Mouse (Mus musculus) C2C12 (cell line): ENCODE data around the gene Elavl1. TPM values are rescaled to one million over a fixed set of nuclear protein-coding genes. Genes with fewer than 3 reads are reported as not detected.

ENCODE experiments used
- H3K27me3 ChIP-seq: one replicate; pipeline ENCODE4 v1.6.1; 2011; ENCODE audit not compliant: control insufficient read depth, insufficient read depth, insufficient read length
- H3K36me3 ChIP-seq: one replicate; pipeline ENCODE4 v1.6.1; 2011; ENCODE audit not compliant: control insufficient read depth, insufficient read depth
- H3K4me3 ChIP-seq: one replicate; pipeline ENCODE4 v1.5.1; 2011; ENCODE audit warnings: mild to moderate bottlenecking, control low read depth; ENCODE audit not compliant: poor library complexity, insufficient read depth, severe bottlenecking
- H3K79me2 ChIP-seq: one replicate; pipeline ENCODE4 v1.6.1; 2011; ENCODE audit not compliant: control insufficient read depth, insufficient read depth
- H3K79me3 ChIP-seq: one replicate; pipeline ENCODE4 v1.6.1; 2011; ENCODE audit warnings: low read depth, control low read depth
- H3ac ChIP-seq: one replicate; pipeline ENCODE3; 2011; ENCODE audit warnings: low read depth; ENCODE audit not compliant: control insufficient read depth, insufficient read length
- CEBPB ChIP-seq: IDR thresholded peaks from one replicate; pipeline ENCODE4 v1.6.1; 2011; ENCODE audit warnings: low read depth, mild to moderate bottlenecking, control low read depth, moderate library complexity
- CTCF ChIP-seq: IDR thresholded peaks from one replicate; pipeline ENCODE4 v1.5.1; 2011; ENCODE audit not compliant: control insufficient read depth, insufficient read depth, insufficient read length
- FOSL1 ChIP-seq: IDR thresholded peaks from one replicate; pipeline ENCODE4 v1.8.0; 2011; ENCODE audit warnings: mild to moderate bottlenecking, low read length; ENCODE audit not compliant: poor library complexity, insufficient read depth, severe bottlenecking
- MAX ChIP-seq: IDR thresholded peaks from one replicate; pipeline ENCODE4 v1.6.1; 2011; ENCODE audit warnings: mild to moderate bottlenecking, control low read depth
- MYOD1 ChIP-seq: IDR thresholded peaks from one replicate; pipeline ENCODE4 v1.6.1; 2011; ENCODE audit warnings: low read depth; ENCODE audit not compliant: control insufficient read depth, insufficient read length
- MYOG ChIP-seq: IDR thresholded peaks from one replicate; pipeline ENCODE4 v1.6.1; 2011; ENCODE audit not compliant: control insufficient read depth, insufficient read length; ENCODE audit errors: extremely low read depth
- USF1 ChIP-seq: IDR thresholded peaks from one replicate; pipeline ENCODE4 v1.6.1; 2011; ENCODE audit warnings: low read depth, mild to moderate bottlenecking, control low read depth, moderate library complexity
- polyA plus RNA-seq: library from polyadenylated mRNA; unstranded; fragments of >200 nt; fragmentation: generic; extraction: Trizol; gene quantifications from one replicate; pipeline ENCODE4 v1.2.1, GENCODE M21; 2012; ENCODE audit warnings: missing spikeins

Gene Elavl1
- polyA plus RNA-seq, 1 experiment = 63.8 TPM

DNA sequence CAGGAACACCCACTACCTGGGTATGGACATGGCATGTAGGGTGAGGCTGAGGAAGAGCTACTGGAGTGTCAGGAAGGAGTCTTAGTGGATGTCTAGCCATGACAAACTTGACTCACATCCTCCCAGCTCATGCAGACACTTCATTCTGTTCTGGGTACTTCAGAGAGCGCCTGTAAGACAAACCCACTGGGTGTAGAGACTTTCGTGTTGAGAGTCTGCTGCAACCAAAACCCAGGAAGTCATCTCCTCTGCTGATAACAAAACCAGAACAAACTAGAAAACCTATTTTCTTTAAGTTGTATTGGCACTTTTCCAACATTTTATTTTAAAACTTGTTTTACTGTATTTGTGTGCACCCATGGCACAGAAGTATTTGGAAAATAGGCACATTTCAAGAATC, 19.4 kb downstream of the Elavl1 start:
- H3K27me3 ChIP-seq = no peaks in the 10 kb centered on the region
- H3K79me3 ChIP-seq = peaks cover 33% of the 10 kb centered on the region
- H3K4me3 ChIP-seq = no peak overlapping the region
- H3ac ChIP-seq = no peak overlapping the region
- TF ChIP-seq USF1 (no peak), MAX (no peak), FOSL1 (no peak), CEBPB (no peak), CTCF (no peak), MYOG (no peak), MYOD1 (no peak)
- H3K79me2 ChIP-seq = peaks cover 51% of the 10 kb centered on the region
- H3K36me3 ChIP-seq = peaks cover 94% of the 10 kb centered on the region

DNA sequence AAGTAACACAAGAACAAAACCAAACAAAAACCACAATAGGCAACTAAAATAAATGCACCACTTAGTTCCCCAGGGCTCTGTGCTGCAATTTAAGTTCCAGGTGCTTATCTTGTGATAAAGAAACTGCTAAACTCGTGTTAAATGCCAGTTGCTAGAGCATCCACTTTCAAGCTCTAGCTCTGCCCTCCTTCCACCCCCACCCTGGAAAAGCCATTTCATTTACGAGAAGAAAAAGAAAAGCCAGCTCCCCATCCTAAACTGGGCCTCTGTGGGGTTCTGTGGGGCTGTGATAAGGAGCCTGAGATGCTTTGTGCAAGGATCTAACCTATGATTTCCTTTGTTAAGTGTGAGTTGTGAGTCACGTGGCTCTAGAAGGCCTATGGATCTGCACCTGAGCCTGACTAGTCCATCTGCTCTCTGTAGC, 21.1 kb downstream of the Elavl1 start:
- Histone ChIP-seq H3K36me3 (peaks cover 94% of the 10 kb centered on the region), H3ac (no peak overlapping the region), H3K79me3 (peaks cover 23% of the 10 kb centered on the region), H3K27me3 (no peaks in the 10 kb centered on the region), H3K4me3 (no peak overlapping the region), H3K79me2 (peaks cover 45% of the 10 kb centered on the region)
- TF ChIP-seq CEBPB (no peak), CTCF (no peak), USF1 (no peak), MAX (no peak), FOSL1 (no peak), MYOD1 (no peak), MYOG (no peak)

DNA sequence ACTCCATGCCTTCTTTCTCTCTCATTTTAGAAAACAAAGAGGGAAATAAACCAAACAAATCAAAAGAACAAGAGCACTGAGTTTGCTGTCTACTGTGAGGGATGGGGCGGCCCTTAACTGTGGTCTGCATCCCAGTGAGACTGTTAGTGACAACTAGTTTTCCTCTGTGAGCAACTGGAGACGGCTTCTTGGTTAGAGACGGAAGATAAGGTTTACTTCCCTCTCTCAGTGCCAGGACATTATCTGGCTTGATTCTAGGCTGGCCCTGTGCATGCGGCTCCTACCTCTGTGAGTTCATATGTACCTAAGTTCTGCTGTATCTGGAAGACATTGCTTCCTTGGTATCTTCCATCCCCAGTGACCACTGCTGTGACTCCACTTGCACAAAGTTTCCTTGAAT, 27.4 kb downstream of the Elavl1 start:
- H3K36me3 ChIP-seq = peaks cover 92% of the 10 kb centered on the region
- no peak overlapping the region for H3ac ChIP-seq
- TF ChIP-seq MAX = no peak
- no peak for TF ChIP-seq CTCF
- H3K4me3 ChIP-seq = no peak overlapping the region
- peaks cover 17% of the 10 kb centered on the region for H3K79me2 ChIP-seq
- H3K27me3 ChIP-seq = no peaks in the 10 kb centered on the region
- H3K79me3 ChIP-seq = peaks cover 3% of the 10 kb centered on the region

DNA sequence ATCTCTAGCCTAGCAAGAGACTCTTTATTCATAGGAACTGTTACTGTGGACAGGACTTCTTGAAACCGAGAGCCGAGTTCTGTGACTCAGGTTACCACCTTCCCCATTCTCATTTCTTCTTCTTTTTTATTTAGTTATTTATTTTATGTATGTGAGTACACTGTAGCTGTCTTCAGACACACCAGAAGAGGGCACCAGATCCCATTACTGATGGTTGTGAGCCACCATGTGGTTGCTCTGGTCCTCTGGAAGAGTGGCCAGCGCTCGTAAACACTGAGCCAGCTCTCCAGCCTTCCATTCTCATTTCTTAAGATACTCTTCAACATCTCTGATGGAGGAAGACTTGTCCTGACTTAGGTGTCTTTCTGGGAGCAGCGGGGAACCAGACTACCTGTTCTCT, 32.5 kb downstream of the Elavl1 start:
- Histone ChIP-seq H3K4me3 (no peak overlapping the region), H3K27me3 (no peaks in the 10 kb centered on the region), H3K79me2 (peaks cover 8% of the 10 kb centered on the region), H3K36me3 (peaks cover 92% of the 10 kb centered on the region), H3ac (no peak overlapping the region), H3K79me3 (no peaks in the 10 kb centered on the region)
- TF ChIP-seq FOSL1 = no peak
- no peak for TF ChIP-seq MAX
- TF ChIP-seq CEBPB = no peak
- no peak for TF ChIP-seq MYOD1
- no peak for TF ChIP-seq USF1
- no peak for TF ChIP-seq MYOG
- TF ChIP-seq CTCF = no peak

DNA sequence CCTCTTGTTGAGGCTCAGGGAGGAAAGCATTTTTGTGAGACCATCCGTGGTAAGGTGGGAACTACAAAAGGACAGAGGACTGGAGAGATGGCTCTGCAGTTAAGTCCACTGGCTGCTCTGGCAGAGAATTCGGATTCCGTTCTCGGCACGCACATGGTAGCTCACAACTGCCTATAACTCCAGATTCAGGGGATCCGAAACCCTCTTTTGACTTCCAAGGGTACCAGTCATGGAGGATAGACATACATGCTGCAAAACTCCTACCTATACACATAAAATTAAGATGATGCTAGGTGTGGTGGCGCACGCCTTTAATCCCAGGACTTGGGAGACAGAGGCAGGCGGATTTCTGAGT, 49.1 kb downstream of the Elavl1 start:
- peaks cover 27% of the 10 kb centered on the region for H3K36me3 ChIP-seq
- peak overlapping the region; percentile 61 for H3ac ChIP-seq
- H3K27me3 ChIP-seq = no peaks in the 10 kb centered on the region

DNA sequence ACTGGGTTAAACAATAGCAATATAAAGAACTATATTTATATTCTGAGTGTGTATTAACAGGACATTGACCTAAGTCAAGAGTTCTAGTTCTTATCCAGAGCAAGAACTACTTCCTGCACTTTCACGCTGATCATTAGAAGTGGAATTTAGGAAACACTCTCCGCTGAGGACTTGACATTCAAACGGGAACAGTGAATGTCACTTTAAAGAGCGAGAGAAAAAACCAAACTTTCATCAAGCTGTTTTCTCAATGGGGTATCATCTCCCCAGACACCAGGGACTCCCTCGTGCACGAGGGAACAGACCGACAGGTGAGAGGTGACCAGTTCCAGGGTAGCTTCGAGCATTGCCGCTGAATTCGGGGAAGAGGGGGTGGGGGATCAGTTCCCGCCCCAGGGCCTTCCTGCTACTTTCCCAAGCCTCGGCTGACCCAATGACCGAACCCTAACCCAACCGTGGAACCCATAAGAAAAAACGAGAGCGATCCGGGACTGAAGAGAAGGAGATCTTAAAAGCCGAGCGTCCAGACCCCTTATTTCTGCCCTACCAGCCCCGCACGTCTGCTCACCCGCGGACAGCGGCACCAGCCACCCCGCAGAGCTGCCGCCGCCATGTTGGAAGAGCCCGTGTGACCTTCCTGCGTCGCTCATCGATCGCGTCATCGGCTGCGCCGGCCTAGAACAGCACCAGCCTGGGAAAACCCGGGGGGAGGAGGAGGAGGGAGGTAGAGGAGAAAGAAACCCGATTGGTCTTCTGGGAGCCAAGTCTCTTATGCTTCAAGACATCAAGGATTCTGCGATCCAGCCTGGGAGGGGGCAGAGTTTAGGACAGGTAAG, 49.7 kb downstream of the Elavl1 start, which contains the start of gene Timm44:
Timm44 (minus strand) TSS at position 639 of the 836 bp plus-strand sequence.
- peaks cover 17% of the 10 kb centered on the region for H3K79me3 ChIP-seq
- peak within 1 kb of the TSS; percentile 87 for H3ac ChIP-seq
- H3K79me2 ChIP-seq = peaks cover 32% of the 10 kb centered on the region
- TF ChIP-seq USF1 (peak; percentile 77), MYOD1 (no peak)
- H3K36me3 ChIP-seq = peaks cover 32% of the 10 kb centered on the region
- H3K27me3 ChIP-seq = no peaks in the 10 kb centered on the region
- peak within 1 kb of the TSS; percentile 78 for H3K4me3 ChIP-seq

More for the DNA sequence above, 49.1 kb downstream of the Elavl1 start:
- Histone ChIP-seq H3K79me2 (peaks cover 32% of the 10 kb centered on the region), H3K4me3 (peak overlapping the region; percentile 78), H3K79me3 (peaks cover 17% of the 10 kb centered on the region)
- TF ChIP-seq CTCF (no peak), MYOD1 (no peak), USF1 (no peak), MAX (no peak), MYOG (no peak), CEBPB (no peak), FOSL1 (no peak)
